Mouse (Mus musculus): ENCODE results near the gene Lsp1. TPM values are rescaled to one million over a fixed set of nuclear protein-coding genes. Genes with fewer than 3 reads are reported as not detected.

Lsp1 gene
- 3.0 TPM for polyA plus RNA-seq (2014; fragmentation: Illumina TruSeq; extraction: RNeasy Lipid Tissue Mini Kit (QIAGEN cat#74804); ENCODE audit: low read depth, low replicate concordance)

DNA sequence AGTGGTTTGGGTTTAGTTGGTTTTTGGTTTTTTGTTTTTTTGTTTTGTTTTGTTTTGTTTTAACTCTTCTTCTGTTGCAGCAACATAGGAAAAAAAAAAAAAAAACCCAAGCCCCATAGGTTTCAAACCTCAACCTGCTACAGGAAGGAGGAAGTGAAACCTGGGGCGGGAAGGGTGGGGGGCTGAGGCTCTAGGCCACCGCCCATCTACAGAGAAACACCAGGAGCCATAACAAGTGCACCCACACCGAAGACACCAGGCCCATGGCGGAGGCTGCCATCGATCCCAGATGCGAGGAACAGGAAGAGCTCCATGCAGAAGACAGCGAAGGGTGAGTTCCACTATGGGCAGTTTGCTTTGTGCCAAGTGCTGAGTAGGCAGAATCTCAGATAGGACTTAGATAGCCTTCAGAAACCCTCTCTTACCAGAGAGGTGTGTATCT is at the start of gene Lsp1:
Lsp1 (plus strand) TSS at position 174 of the 442 bp plus-strand sequence.

DNA sequence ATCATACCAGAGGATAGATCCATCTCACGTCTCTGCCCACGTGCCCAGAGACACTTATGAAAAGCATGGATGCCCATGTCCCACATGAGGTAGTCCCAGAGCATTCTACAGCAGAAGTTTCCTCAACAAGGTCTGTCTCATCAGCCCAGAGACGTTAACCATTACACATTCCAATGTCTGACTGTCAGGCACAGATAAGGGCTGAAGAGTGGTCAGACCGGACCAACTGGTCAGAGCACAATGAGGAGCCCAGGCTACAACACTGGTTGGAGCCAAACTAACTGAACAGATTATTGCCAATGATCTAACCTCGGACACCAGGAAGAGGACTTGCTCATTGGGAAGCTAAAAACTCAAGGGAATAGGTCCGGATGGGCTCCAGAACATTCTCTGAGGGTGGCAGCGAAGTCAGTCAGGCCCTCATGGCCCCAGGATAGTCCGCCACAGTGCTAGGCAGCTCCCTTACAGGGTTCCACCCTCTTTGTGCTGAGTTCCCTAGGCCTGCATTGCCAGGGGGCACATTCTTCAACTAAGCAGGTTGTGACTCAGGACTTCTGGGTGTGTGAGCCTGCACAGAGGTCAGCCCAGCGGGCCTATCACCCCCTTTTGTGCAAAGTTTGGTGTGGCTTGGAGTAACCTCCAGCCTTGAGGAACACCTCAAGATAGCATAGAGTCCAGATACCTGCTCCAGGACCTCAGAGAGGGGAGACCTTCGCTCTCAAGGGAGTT is 26.3 kb upstream of the Lsp1 start, which contains the start of gene Syt8:
Syt8 (plus strand) TSS at position 714 of the 729 bp plus-strand sequence.

DNA sequence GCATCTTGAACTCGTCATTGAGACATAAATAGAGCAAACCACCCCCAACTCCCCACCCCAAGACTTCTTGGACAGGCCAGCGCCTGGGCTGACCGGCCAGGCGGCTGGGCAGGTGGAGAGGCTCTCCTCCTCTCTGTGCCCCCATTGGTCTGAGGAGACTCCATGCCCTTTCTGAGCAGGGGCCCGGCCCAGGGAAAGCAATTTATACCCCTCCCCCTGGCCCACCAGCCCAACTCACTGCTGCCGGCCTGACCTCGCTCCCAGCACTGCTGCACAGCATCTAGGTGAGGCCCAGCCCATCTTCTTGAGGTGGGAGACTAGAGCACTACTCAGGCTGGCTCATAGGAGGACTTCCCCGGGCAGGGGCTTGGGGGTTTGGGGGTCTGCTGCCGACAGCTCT is 19.0 kb upstream of the Lsp1 start, which contains the start of gene Tnni2:
Tnni2 (plus strand) TSS at position 224 of the 400 bp plus-strand sequence.

DNA sequence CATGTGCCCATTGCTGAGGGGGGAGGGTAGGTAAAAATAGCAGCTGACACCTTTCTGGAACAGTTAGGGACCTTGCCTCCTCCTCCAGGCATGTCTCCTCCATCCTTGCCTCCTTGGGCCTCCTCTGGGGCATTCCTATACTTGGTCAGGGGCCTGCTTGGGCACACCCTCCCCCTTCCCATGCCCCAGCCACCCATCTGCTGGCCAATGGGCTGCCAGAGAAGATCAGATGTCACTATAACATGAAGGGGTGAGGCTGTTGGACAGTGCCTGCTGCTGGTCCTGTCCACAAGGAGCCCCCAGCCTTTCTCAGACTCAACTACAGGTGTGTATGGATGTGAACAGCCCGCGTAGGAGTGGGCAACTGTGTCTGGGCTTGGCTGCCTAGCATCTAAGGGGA is 38.0 kb downstream of the Lsp1 start, which contains the start of gene Tnnt3:
Tnnt3 (plus strand) TSS at position 262 of the 400 bp plus-strand sequence.

DNA sequence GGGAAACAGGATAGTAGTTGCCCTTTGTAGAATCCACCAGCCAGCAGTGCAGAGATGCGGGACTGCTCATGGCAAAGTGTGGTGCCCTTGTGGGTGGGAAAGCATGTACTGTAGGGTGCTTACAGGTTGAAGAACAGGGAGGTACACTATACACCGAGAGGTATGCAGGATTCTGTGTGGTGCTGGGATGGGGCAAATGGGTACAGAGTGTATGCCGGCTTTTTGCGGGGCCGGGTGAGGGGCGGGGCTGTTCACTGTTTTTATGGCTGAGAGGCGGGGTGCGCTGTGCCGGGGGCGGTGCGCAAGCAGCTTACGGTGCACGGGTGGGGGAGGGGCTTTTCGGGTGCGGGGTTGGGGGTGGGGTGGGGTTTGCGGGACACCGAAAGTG is 72.1 kb downstream of the Lsp1 start, which contains the start of gene Mrpl23:
Mrpl23 (plus strand) TSS at position 16 of the 388 bp plus-strand sequence.

Other genes starting within 250 kb of the Lsp1 start
- gene Gm7579, start 248.9 kb upstream of the Lsp1 start, polyA plus RNA-seq (2014; fragmentation: Illumina TruSeq; extraction: RNeasy Lipid Tissue Mini Kit (QIAGEN cat#74804); ENCODE audit: low read depth, low replicate concordance): not detected
- gene Krtap5-5, start 230.8 kb upstream of the Lsp1 start, polyA plus RNA-seq (2014; fragmentation: Illumina TruSeq; extraction: RNeasy Lipid Tissue Mini Kit (QIAGEN cat#74804); ENCODE audit: low read depth, low replicate concordance): not detected
- not detected for gene Gm40460, start 219.7 kb upstream of the Lsp1 start, polyA plus RNA-seq (2014; fragmentation: Illumina TruSeq; extraction: RNeasy Lipid Tissue Mini Kit (QIAGEN cat#74804); ENCODE audit: low read depth, low replicate concordance)
- gene Gm2431, start 202.5 kb upstream of the Lsp1 start, polyA plus RNA-seq (2014; fragmentation: Illumina TruSeq; extraction: RNeasy Lipid Tissue Mini Kit (QIAGEN cat#74804); ENCODE audit: low read depth, low replicate concordance): not detected
- not detected for gene Gm4559, start 186.4 kb upstream of the Lsp1 start, polyA plus RNA-seq (2014; fragmentation: Illumina TruSeq; extraction: RNeasy Lipid Tissue Mini Kit (QIAGEN cat#74804); ENCODE audit: low read depth, low replicate concordance)
- not detected for gene Krtap5-1, start 163.7 kb upstream of the Lsp1 start, polyA plus RNA-seq (2014; fragmentation: Illumina TruSeq; extraction: RNeasy Lipid Tissue Mini Kit (QIAGEN cat#74804); ENCODE audit: low read depth, low replicate concordance)
- not detected for gene Krtap5-4, start 157.3 kb upstream of the Lsp1 start, polyA plus RNA-seq (2014; fragmentation: Illumina TruSeq; extraction: RNeasy Lipid Tissue Mini Kit (QIAGEN cat#74804); ENCODE audit: low read depth, low replicate concordance)
- gene Ifitm10, start 87.1 kb upstream of the Lsp1 start, polyA plus RNA-seq (2014; fragmentation: Illumina TruSeq; extraction: RNeasy Lipid Tissue Mini Kit (QIAGEN cat#74804); ENCODE audit: low read depth, low replicate concordance): not detected
- gene Gm49369, start 78.1 kb upstream of the Lsp1 start, polyA plus RNA-seq (2014; fragmentation: Illumina TruSeq; extraction: RNeasy Lipid Tissue Mini Kit (QIAGEN cat#74804); ENCODE audit: low read depth, low replicate concordance): 31.1 TPM
- gene Ctsd, start 72.8 kb upstream of the Lsp1 start, polyA plus RNA-seq (2014; fragmentation: Illumina TruSeq; extraction: RNeasy Lipid Tissue Mini Kit (QIAGEN cat#74804); ENCODE audit: low read depth, low replicate concordance): 97.6 TPM
- not detected for gene Syt8, start 26.0 kb upstream of the Lsp1 start, polyA plus RNA-seq (2014; fragmentation: Illumina TruSeq; extraction: RNeasy Lipid Tissue Mini Kit (QIAGEN cat#74804); ENCODE audit: low read depth, low replicate concordance)
- gene Tnni2, start 19.0 kb upstream of the Lsp1 start, polyA plus RNA-seq (2014; fragmentation: Illumina TruSeq; extraction: RNeasy Lipid Tissue Mini Kit (QIAGEN cat#74804); ENCODE audit: low read depth, low replicate concordance): 4.4 TPM
- gene Tnnt3, start 38.0 kb downstream of the Lsp1 start, polyA plus RNA-seq (2014; fragmentation: Illumina TruSeq; extraction: RNeasy Lipid Tissue Mini Kit (QIAGEN cat#74804); ENCODE audit: low read depth, low replicate concordance): 37.0 TPM
- 3.2 TPM for gene Mrpl23, start 71.9 kb downstream of the Lsp1 start, polyA plus RNA-seq (2014; fragmentation: Illumina TruSeq; extraction: RNeasy Lipid Tissue Mini Kit (QIAGEN cat#74804); ENCODE audit: low read depth, low replicate concordance)
- 12.1 TPM for gene Igf2, start 206.0 kb downstream of the Lsp1 start, polyA plus RNA-seq (2014; fragmentation: Illumina TruSeq; extraction: RNeasy Lipid Tissue Mini Kit (QIAGEN cat#74804); ENCODE audit: low read depth, low replicate concordance)
- not detected for gene Gm49394, start 209.1 kb downstream of the Lsp1 start, polyA plus RNA-seq (2014; fragmentation: Illumina TruSeq; extraction: RNeasy Lipid Tissue Mini Kit (QIAGEN cat#74804); ENCODE audit: low read depth, low replicate concordance)

Data from adrenal gland, adult 10 weeks (tissue).